Mouse (Mus musculus): ENCODE data around the gene Gga3. TPM values are rescaled to one million over a fixed set of nuclear protein-coding genes. Genes with fewer than 3 reads are reported as not detected.

The Gga3 gene
- polyA plus RNA-seq, 1 experiment from 2014 or later: 17.9 TPM

DNA sequence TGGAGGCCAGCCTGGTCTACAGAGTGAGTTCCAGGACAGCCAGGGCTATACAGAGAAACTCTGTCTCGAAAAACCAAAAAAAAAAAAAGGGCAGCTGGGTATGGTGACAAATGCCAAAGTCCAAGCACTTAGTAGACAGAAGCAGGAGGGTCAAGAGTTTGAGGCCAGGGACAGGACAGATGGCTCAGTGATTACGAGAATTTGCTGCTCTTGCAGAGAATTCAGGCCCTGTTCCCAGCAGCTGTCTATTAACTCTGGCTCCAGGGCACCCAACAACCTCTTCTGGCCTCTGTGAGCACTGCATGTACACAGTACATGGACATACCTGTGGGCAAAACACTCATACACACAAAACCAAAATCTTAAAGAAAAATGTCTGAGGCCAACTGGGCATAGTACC is 14.2 kb upstream of the Gga3 start:
- H3K4me1 ChIP-seq (ENCODE audit: control insufficient read depth, insufficient read depth, low read length): peaks cover 14% of the 10 kb centered on the region
- no peaks in the 10 kb centered on the region for H3K9me3 ChIP-seq (replicated peaks; ENCODE audit: control insufficient read depth, low read length)
- no peaks in the 10 kb centered on the region for H3K27me3 ChIP-seq (ENCODE audit: control insufficient read depth, insufficient read depth, low read length)
- 88% methylated on average over 2 of the region's 2 CpGs for WGBS (ENCODE audit: insufficient replicate concordance)
- H3K27ac ChIP-seq (ENCODE audit: low read depth, low read length): no peak overlapping the region
- no peak overlapping the region for H3K4me2 ChIP-seq
- no peak overlapping the region for H3K9ac ChIP-seq (ENCODE audit: low read depth, low read length)
- no peak for ATAC-seq (replicated peaks; ENCODE audit: insufficient number of reproducible peaks, low FRiP score, low TSS enrichment)
- no peak overlapping the region for H3K4me3 ChIP-seq (ENCODE audit: low read depth, low read length)
- peaks cover 15% of the 10 kb centered on the region for H3K36me3 ChIP-seq (ENCODE audit: control insufficient read depth, insufficient read depth, low read length)

DNA sequence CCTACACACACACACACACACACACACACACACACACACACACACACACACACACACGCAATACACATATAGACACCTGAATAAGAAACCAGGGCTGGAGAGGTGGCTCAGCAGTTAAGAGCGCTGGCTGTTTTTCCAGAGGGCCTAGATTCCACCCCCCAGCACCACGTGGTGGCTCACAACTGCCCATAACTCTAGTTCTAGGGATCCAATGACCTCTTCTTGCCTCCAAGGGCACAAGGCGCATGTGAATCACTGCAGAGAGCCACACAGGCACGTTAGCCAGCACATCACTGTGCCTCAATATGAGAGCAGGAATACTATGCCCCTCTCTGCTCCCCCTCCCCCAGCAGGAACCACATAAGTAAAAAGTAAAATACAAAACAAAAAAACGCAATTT is 13.0 kb upstream of the Gga3 start:
- ATAC-seq (replicated peaks; ENCODE audit: insufficient number of reproducible peaks, low FRiP score, low TSS enrichment): no peak
- WGBS (ENCODE audit: insufficient replicate concordance): 69% methylated on average over 6 of the region's 6 CpGs
- no peak overlapping the region for H3K4me2 ChIP-seq
- H3K4me1 ChIP-seq (ENCODE audit: control insufficient read depth, insufficient read depth, low read length): peaks cover 14% of the 10 kb centered on the region
- no peaks in the 10 kb centered on the region for H3K9me3 ChIP-seq (replicated peaks; ENCODE audit: control insufficient read depth, low read length)
- H3K27me3 ChIP-seq (ENCODE audit: control insufficient read depth, insufficient read depth, low read length): no peaks in the 10 kb centered on the region
- no peak overlapping the region for H3K27ac ChIP-seq (ENCODE audit: low read depth, low read length)
- peaks cover 7% of the 10 kb centered on the region for H3K36me3 ChIP-seq (ENCODE audit: control insufficient read depth, insufficient read depth, low read length)
- no peak overlapping the region for H3K4me3 ChIP-seq (ENCODE audit: low read depth, low read length)
- H3K9ac ChIP-seq (ENCODE audit: low read depth, low read length): no peak overlapping the region

DNA sequence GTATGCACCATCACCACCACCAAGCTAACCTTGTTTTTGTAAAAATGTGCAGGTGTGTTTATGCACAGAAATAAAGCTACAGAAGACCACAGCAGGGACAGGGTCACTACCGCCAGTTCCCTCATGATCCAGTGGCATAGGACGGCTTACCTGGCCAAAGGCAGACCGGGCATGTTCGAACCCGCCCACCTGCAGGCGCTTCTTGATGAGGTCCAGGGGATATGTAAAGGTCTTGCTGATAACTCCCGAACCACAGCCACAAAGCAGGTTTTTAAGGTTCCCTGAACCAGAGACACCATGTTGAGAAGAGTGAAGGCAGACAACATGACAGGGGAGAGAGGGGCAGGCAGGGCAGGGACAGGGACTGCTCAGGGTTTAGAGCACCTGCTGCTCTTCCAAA is 12.5 kb upstream of the Gga3 start:
- no peak overlapping the region for H3K9ac ChIP-seq (ENCODE audit: low read depth, low read length)
- H3K4me1 ChIP-seq (ENCODE audit: control insufficient read depth, insufficient read depth, low read length): peaks cover 18% of the 10 kb centered on the region
- no peak for ATAC-seq (replicated peaks; ENCODE audit: insufficient number of reproducible peaks, low FRiP score, low TSS enrichment)
- WGBS (ENCODE audit: insufficient replicate concordance): 92% methylated on average over 7 of the region's 7 CpGs
- H3K27ac ChIP-seq (ENCODE audit: low read depth, low read length): no peak overlapping the region
- H3K4me2 ChIP-seq: no peak overlapping the region
- H3K27me3 ChIP-seq (ENCODE audit: control insufficient read depth, insufficient read depth, low read length): no peaks in the 10 kb centered on the region
- no peak overlapping the region for H3K4me3 ChIP-seq (ENCODE audit: low read depth, low read length)
- H3K9me3 ChIP-seq (replicated peaks; ENCODE audit: control insufficient read depth, low read length): no peaks in the 10 kb centered on the region
- peaks cover 7% of the 10 kb centered on the region for H3K36me3 ChIP-seq (ENCODE audit: control insufficient read depth, insufficient read depth, low read length)

DNA sequence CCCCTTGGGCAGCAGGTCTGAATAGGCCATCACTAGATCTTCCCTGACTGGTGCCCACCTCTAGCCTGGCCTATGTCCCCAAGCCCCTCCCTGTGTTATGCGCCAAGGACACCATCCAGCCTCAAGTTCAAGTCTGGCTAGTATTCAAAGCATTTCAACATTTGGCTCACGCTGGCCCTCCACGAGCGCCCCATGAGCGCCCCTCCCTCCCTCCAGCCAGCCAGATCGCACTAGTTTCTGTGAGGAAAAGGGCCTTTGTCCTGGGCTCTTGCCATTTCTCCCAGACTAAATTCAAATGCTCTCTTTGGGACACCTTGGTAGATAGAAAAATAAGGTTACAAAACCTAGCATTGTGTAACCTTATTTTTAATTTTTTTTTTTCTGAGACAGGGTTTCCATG is 12.0 kb upstream of the Gga3 start:
- Histone ChIP-seq H3K9ac (ENCODE audit: low read depth, low read length) (no peak overlapping the region), H3K4me3 (ENCODE audit: low read depth, low read length) (no peak overlapping the region), H3K9me3 (replicated peaks; ENCODE audit: control insufficient read depth, low read length) (no peaks in the 10 kb centered on the region), H3K36me3 (ENCODE audit: control insufficient read depth, insufficient read depth, low read length) (peaks cover 7% of the 10 kb centered on the region; the same call in 1 of the 2 replicates), H3K27ac (ENCODE audit: low read depth, low read length) (no peak overlapping the region), H3K27me3 (ENCODE audit: control insufficient read depth, insufficient read depth, low read length) (no peaks in the 10 kb centered on the region), H3K4me1 (ENCODE audit: control insufficient read depth, insufficient read depth, low read length) (peaks cover 18% of the 10 kb centered on the region), H3K4me2 (no peak overlapping the region)
- 91% methylated on average over 6 of the region's 6 CpGs for WGBS (ENCODE audit: insufficient replicate concordance)
- no peak for ATAC-seq (replicated peaks; ENCODE audit: insufficient number of reproducible peaks, low FRiP score, low TSS enrichment)

DNA sequence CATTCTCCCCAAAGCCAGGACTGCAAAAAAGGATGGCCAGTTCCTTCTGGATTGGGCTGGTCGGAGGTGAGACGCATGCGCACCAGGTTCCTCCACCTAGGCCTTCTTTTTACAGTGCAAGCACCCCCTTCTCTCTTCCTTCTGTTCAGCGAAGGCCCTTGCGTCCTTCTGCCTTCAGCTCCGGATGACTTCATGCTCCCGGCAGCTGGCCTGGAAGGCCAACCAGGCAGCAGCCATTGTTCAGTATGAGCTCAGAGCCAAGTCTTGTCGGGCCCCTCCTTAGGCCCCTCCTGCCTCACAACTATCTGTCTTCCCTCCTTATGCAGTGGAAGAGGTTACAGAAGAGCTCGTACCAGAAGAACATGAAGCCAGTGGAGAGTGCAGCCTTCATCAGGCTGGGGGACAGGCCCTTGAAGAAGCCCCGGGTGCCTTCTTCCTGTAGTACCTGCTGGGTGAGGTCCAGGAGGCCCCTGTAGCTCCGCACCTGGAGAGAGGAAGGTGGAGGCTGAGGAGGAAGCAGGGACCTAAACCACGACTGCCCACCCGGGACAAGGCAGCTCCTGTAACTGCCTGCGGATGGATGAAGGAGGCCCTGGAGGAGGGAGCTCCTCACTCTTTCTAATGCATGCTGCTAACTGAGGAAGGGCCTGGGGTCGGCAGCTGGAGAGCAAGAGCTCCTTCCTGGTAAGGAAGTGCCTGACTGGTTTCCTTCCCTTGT is 11.4 kb upstream of the Gga3 start:
- H3K4me2 ChIP-seq: no peak overlapping the region
- ATAC-seq (replicated peaks; ENCODE audit: insufficient number of reproducible peaks, low FRiP score, low TSS enrichment): no peak
- H3K4me1 ChIP-seq (ENCODE audit: control insufficient read depth, insufficient read depth, low read length): peaks cover 18% of the 10 kb centered on the region
- 77% methylated on average over 15 of the region's 15 CpGs for WGBS (ENCODE audit: insufficient replicate concordance)
- peaks cover 7% of the 10 kb centered on the region; the same call in 1 of the 2 replicates for H3K36me3 ChIP-seq (ENCODE audit: control insufficient read depth, insufficient read depth, low read length)
- no peaks in the 10 kb centered on the region for H3K27me3 ChIP-seq (ENCODE audit: control insufficient read depth, insufficient read depth, low read length)
- H3K9me3 ChIP-seq (replicated peaks; ENCODE audit: control insufficient read depth, low read length): no peaks in the 10 kb centered on the region
- no peak overlapping the region for H3K27ac ChIP-seq (ENCODE audit: low read depth, low read length)
- no peak overlapping the region for H3K9ac ChIP-seq (ENCODE audit: low read depth, low read length)
- H3K4me3 ChIP-seq (ENCODE audit: low read depth, low read length): no peak overlapping the region

DNA sequence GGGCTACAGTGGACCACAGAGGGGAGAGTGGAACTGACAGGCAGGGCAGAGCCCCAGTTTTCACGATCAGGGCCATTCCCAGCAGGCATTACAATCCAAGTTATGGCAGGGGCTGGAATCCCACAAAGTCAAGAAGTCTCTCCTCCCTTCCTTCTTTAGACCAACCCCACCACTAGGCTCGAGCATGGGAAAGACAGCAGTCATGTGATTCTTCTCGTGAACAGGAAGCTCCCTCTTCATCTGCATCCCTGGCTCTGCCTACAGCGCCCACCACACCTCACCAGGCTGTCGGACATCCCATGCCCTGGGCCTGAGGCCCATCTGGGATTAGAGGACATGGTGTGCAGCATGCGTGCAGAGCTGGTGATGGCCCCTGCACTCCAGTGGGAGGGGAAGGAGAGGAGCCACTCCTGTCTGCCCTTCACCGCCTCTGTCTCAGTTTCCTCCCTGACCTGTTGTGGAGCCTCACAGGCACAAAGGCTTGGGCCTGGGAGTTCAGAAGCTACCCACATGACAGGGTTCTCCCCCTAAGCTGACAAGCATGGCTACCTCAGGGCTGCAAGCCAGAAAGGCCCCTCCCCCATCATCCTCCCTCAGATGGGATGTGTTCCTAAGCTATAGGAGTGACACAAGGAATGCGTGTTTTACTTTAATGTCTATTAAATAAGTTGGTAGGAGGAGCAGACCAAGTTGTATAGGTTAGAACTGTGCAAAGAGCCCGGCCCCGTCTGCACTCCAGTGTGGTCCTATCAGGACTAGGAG is 10.7 kb upstream of the Gga3 start:
- Histone ChIP-seq H3K4me2 (no peak overlapping the region), H3K9ac (ENCODE audit: low read depth, low read length) (no peak overlapping the region), H3K4me3 (ENCODE audit: low read depth, low read length) (no peak overlapping the region), H3K4me1 (ENCODE audit: control insufficient read depth, insufficient read depth, low read length) (peaks cover 18% of the 10 kb centered on the region), H3K9me3 (replicated peaks; ENCODE audit: control insufficient read depth, low read length) (no peaks in the 10 kb centered on the region), H3K36me3 (ENCODE audit: control insufficient read depth, insufficient read depth, low read length) (peaks cover 7% of the 10 kb centered on the region; the same call in 1 of the 2 replicates), H3K27me3 (ENCODE audit: control insufficient read depth, insufficient read depth, low read length) (no peaks in the 10 kb centered on the region), H3K27ac (ENCODE audit: low read depth, low read length) (no peak overlapping the region)
- 83% methylated on average over 10 of the region's 10 CpGs for WGBS (ENCODE audit: insufficient replicate concordance)
- no peak for ATAC-seq (replicated peaks; ENCODE audit: insufficient number of reproducible peaks, low FRiP score, low TSS enrichment)

DNA sequence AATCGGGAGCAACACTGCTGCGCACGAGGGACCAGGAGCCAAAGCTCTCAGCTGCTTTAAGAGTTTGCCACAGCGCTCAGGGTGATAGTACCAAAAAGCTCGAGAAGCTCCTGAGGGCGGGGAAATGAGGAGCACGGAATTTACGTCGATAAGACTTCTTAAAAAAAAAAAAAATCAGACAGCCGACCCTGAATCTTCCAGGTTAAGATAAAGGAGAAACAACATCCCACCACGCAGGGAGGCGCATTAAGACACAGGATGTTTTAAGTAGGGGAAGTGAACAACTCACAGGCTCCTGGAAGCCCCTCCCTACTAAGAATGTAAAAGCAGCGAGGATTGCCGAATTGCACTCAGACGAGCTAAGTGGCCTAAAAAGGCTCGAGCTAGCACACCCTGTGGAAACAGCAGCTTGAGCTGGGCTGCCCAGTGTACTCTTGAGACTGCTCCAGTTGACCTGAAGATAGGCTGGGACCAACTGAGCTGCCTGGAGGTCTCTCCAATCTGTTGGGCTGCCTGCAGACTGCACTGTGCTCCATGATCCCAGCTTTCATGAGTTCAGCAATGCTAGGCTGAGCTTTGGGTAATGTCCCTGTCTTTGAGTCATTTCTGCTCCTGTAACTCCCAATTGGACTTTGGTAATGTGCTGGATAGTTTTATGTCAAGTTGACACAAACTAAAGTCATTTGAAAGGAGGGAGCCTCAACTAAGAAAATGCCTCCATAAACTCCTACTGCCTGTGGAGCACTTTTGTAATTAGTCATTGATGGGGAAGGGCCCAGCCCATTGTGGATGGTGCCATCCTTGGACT is 9.5 kb upstream of the Gga3 start:
- Histone ChIP-seq H3K27ac (ENCODE audit: low read depth, low read length) (peak overlapping the region; percentile 88), H3K4me3 (ENCODE audit: low read depth, low read length) (peak overlapping the region; percentile 68), H3K4me1 (ENCODE audit: control insufficient read depth, insufficient read depth, low read length) (peaks cover 18% of the 10 kb centered on the region), H3K9ac (ENCODE audit: low read depth, low read length) (peak overlapping the region; percentile 81), H3K36me3 (ENCODE audit: control insufficient read depth, insufficient read depth, low read length) (peaks cover 14% of the 10 kb centered on the region; the same call in 1 of the 2 replicates), H3K27me3 (ENCODE audit: control insufficient read depth, insufficient read depth, low read length) (no peaks in the 10 kb centered on the region), H3K4me2 (peak overlapping the region; percentile 99), H3K9me3 (replicated peaks; ENCODE audit: control insufficient read depth, low read length) (no peaks in the 10 kb centered on the region)
- 0% methylated on average over 16 of the region's 16 CpGs for WGBS (ENCODE audit: insufficient replicate concordance)
- no peak for ATAC-seq (replicated peaks; ENCODE audit: insufficient number of reproducible peaks, low FRiP score, low TSS enrichment)

DNA sequence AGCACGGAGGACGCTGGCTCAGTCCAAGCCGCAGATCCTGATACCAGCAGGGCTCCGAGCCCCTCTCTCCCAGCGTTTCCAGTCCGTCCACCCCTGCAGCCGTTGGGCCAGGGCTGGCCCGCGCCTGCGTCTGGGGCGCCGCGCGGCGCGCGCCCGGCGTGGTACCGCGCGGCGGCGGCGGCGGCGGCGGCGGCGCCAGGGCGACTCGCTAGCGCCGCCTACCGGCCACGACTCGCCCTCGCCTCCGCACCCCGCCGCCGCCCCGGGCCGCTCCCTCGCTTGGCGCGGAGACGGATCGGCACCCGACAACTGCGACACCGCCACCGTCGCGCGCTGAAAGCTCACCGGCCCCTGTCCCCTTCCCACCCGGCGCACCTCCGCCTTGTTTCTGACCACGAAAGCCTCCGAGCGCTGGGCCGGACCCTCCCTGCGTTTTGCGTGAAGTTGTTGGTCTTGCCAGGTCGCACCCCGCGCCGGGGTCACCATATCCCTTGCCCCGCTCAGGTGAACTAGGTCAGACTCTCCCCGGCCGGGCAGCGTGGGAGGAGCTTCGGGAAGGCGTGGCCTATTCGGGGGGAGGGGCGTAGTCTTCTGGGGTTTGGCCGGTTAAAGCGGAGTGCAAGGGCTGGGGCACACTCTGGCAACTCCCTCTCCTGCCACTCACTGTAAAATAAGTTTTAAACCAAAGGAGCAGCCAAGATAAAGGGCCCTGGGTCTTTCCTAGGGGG is 8.7 kb upstream of the Gga3 start, which contains the start of gene Mif4gd:
TSS of gene Mif4gd (minus strand) at position 560 of the 728 bp plus-strand sequence.
- ATAC-seq (replicated peaks; ENCODE audit: insufficient number of reproducible peaks, low FRiP score, low TSS enrichment): peak; percentile 74
- Histone ChIP-seq H3K4me3 (ENCODE audit: low read depth, low read length) (peak within 1 kb of the TSS; percentile 68), H3K27me3 (ENCODE audit: control insufficient read depth, insufficient read depth, low read length) (no peaks in the 10 kb centered on the region), H3K9me3 (replicated peaks; ENCODE audit: control insufficient read depth, low read length) (no peaks in the 10 kb centered on the region), H3K9ac (ENCODE audit: low read depth, low read length) (peak within 1 kb of the TSS; percentile 81), H3K4me2 (peak within 1 kb of the TSS; percentile 99), H3K27ac (ENCODE audit: low read depth, low read length) (peak within 1 kb of the TSS; percentile 88), H3K36me3 (ENCODE audit: control insufficient read depth, insufficient read depth, low read length) (peaks cover 17% of the 10 kb centered on the region), H3K4me1 (ENCODE audit: control insufficient read depth, insufficient read depth, low read length) (peaks cover 18% of the 10 kb centered on the region)
- WGBS (ENCODE audit: insufficient replicate concordance): under 1% methylated on average over 58 of the region's 80 CpGs
